Mouse (Mus musculus) forebrain, embryonic 14.5 days (tissue): ENCODE measurements around the gene Mief1. TPM values are rescaled to one million over a fixed set of nuclear protein-coding genes. Genes with fewer than 3 reads are reported as not detected.

ENCODE experiments used
- ATAC-seq: fragments of 200-750 bp; cut with Nextera tagmentation; 2 replicates; pipeline ENCODE4 v1.8.0; 2017; ENCODE audit warnings: mild to moderate bottlenecking, moderate library complexity
- DNase-seq: peaks from one replicate; pipeline ENCODE4 v3.0.0-alpha.2; 2015; ENCODE audit warnings: low spot score
- H3K27ac ChIP-seq: fragments of 300-500 bp; sonication (generic); 2 replicates; pipeline ENCODE4 v1.5.1; 2014; ENCODE audit warnings: low read depth, mild to moderate bottlenecking, control low read depth, low read length, moderate library complexity
- H3K27me3 ChIP-seq: fragments of 300-500 bp; sonication (generic); replicated peaks from 2 replicates; pipeline ENCODE4 v1.6.1; 2014; ENCODE audit warnings: low read length, control low read depth, mixed read lengths; ENCODE audit not compliant: control insufficient read depth, insufficient read depth
- H3K36me3 ChIP-seq: fragments of 300-500 bp; sonication (generic); 2 replicates; pipeline ENCODE4 v1.6.1; 2014; ENCODE audit warnings: low read length, control low read depth; ENCODE audit not compliant: control insufficient read depth, insufficient read depth
- H3K4me1 ChIP-seq: fragments of 300-500 bp; sonication (generic); 2 replicates; pipeline ENCODE4 v1.6.1; 2014; ENCODE audit warnings: antibody characterized with exemption, low read length, control low read depth; ENCODE audit not compliant: control insufficient read depth, insufficient read depth
- H3K4me2 ChIP-seq: fragments of 300-500 bp; sonication (generic); 2 replicates; pipeline ENCODE4 v1.6.1; 2014; ENCODE audit warnings: mild to moderate bottlenecking, control low read depth, low read length
- H3K4me3 ChIP-seq: fragments of 300-500 bp; sonication (generic); 2 replicates; pipeline ENCODE4 v1.5.1; 2014; ENCODE audit warnings: low read depth, low read length, control low read depth
- H3K9ac ChIP-seq: fragments of 300-500 bp; sonication (generic); 2 replicates; pipeline ENCODE4 v1.6.1; 2014; ENCODE audit warnings: mild to moderate bottlenecking, low read length, control low read depth, moderate library complexity
- H3K9me3 ChIP-seq: fragments of 300-500 bp; sonication (generic); replicated peaks from 2 replicates; pipeline ENCODE4 v1.6.1; 2016; ENCODE audit warnings: low read length, control low read depth, mixed read lengths; ENCODE audit not compliant: control insufficient read depth
- WGBS: fragments of 180-500 bp; shearing (Covaris S2); extraction: QIAGEN DNeasy Blood & Tissue Kit; methylation state at CpG from one replicate; pipeline ENCODE4 v1.1.7; 2014; 5-methylcytosine and 5-hydroxymethylcytosine counted together
- polyA plus RNA-seq: library from polyadenylated mRNA; unstranded; fragments of >200 nt; fragmentation: Nextera tagmentation; extraction: Ambion mirVana; gene quantifications from 2 replicates; pipeline ENCODE4 v1.2.1, GENCODE M21; 2014

The Mief1 gene
- polyA plus RNA-seq, 1 experiment from 2014 or later = 28.3 TPM

DNA sequence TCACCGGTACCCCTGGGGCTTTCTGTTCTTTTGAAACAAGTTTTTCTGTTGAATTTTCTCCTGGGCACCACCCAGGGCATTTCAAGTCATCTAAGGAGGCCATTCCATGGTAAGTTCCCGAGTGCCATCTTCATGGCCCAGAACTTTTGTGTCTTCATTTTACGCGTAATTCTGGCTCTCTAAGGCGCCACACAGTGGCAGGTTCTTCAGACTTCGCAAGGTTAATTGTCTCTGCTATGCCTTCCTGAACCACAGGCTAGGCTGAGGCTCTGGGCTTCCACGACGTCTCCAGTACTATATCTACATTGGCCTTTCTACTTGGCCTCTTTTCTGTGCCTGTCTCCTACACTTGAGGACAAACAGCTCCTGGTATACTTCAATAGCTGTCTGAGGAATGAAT, 12.8 kb upstream of the Mief1 start:
- DNase-seq (no peak), ATAC-seq (no peak)
- H3K4me1 ChIP-seq = no peaks in the 10 kb centered on the region
- no peaks in the 10 kb centered on the region for H3K27me3 ChIP-seq
- no peak overlapping the region for H3K27ac ChIP-seq
- no peaks in the 10 kb centered on the region for H3K9me3 ChIP-seq
- 72% methylated on average over 8 of the region's 8 CpGs for WGBS
- H3K4me2 ChIP-seq = no peak overlapping the region
- no peak overlapping the region for H3K9ac ChIP-seq
- H3K4me3 ChIP-seq = no peak overlapping the region
- H3K36me3 ChIP-seq = no peaks in the 10 kb centered on the region

DNA sequence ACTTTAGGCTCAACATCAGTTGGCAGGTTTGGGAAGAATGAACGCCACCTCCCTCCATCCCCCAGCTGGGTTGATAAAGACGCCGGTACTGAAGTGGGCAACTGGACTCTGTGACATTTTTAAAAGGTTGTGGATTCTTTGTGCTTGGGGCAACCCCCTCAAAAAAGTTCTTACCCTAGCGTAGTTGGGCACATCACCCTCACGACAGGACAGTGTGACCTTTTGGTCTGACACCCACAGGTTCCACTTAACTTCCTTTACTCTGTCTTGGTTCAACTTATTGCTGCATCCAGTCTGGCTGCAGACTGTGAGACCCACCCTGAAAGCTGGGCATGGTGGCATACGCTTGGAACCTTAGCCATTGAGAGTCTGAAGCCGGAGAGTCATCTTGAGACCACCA, 10.1 kb upstream of the Mief1 start:
- Histone ChIP-seq H3K36me3 (no peaks in the 10 kb centered on the region), H3K4me2 (no peak overlapping the region), H3K4me1 (no peaks in the 10 kb centered on the region), H3K4me3 (no peak overlapping the region), H3K9ac (no peak overlapping the region), H3K9me3 (no peaks in the 10 kb centered on the region), H3K27ac (no peak overlapping the region), H3K27me3 (no peaks in the 10 kb centered on the region)
- ATAC-seq (no peak), DNase-seq (no peak)
- 92% methylated on average over 7 of the region's 7 CpGs for WGBS

DNA sequence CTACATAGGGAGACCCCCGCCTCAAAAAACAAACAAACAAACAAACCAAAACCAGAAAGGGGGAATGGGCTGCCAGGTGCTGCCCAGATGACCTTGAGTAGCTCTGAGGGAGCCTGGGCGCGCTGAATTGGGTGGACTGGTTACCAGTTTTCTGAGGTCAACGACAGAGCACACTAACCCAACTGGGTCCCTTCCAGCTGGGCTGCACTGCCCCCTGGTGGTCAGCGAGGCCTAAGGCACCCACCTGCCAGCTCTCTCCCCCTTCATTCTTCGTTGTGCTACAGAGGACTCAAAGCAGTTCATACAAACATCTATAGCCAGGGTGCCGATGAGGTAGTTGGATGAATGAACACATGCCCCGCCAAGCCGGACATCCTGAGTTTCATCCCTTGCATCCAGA, 8.6 kb upstream of the Mief1 start:
- peak; percentile 52 for ATAC-seq
- WGBS = 22% methylated on average over 9 of the region's 9 CpGs

DNA sequence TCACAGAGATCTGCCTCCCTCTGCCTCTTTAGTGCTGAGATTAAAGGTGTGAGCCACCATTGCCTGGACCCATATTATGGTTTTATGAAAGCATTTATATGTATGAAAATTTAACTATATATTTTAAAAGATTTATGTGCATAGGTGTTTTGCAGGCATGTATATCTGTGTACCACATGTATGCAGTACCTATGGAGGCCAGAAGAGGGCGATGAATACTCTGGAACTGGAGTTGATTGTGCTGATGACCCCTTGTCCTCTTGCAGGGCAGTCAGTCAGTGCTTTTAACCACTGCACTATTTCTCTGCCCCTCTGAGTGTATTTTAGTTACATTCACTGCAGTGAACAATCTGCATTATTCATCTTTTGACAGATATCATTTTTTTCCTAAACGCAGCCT, 8.0 kb upstream of the Mief1 start:
- no peaks in the 10 kb centered on the region for H3K36me3 ChIP-seq
- no peaks in the 10 kb centered on the region for H3K27me3 ChIP-seq
- no peak for ATAC-seq
- H3K9ac ChIP-seq = no peak overlapping the region
- no peaks in the 10 kb centered on the region for H3K9me3 ChIP-seq
- WGBS = 50% methylated on average over 2 of the region's 2 CpGs
- no peak overlapping the region for H3K4me3 ChIP-seq
- H3K4me1 ChIP-seq = no peaks in the 10 kb centered on the region
- H3K27ac ChIP-seq = no peak overlapping the region
- no peak overlapping the region for H3K4me2 ChIP-seq
- DNase-seq = peak; percentile 55

More for the DNA sequence above, 8.6 kb upstream of the Mief1 start:
- no peaks in the 10 kb centered on the region for H3K9me3 ChIP-seq
- H3K9ac ChIP-seq = no peak overlapping the region
- no peak overlapping the region for H3K4me2 ChIP-seq
- DNase-seq = peak; percentile 60
- H3K27ac ChIP-seq = no peak overlapping the region
- no peaks in the 10 kb centered on the region for H3K27me3 ChIP-seq
- no peak overlapping the region for H3K4me3 ChIP-seq
- H3K36me3 ChIP-seq = no peaks in the 10 kb centered on the region
- H3K4me1 ChIP-seq = no peaks in the 10 kb centered on the region

DNA sequence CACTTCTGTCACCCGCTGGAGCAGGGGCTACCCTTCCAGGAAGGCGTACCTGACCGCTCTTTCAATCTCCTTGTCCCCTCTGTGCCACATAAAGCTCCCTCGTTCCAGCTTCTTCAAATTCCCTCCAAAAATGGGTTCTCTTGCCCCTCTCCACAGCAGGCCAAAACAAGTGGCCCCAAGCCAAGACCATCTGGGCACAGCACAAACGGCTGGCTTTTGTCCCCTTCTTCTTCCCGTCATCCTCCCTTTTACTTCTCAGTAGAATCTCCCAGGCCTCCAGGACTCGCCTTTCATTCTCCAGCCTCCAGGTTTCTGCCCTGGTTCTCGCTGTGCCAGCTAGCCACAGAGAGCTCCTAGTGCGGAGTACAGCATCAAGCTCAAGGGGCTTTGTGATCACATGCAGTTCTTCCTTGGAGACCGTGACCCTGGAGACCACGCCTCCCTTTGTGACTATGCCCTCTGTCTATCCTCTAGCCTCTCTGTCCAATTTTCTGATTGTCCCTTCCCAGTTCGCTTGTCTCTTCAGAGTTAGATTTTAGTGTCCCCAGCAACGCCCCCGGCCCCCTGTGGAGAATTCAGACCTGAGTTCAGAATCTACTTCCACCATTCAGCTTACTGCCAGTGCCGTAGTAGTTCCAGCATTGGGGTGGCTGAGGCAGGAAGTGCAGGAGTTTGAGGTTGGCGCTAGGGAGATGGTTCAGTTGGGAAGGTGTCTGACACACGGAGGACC, 5.6 kb upstream of the Mief1 start:
- Histone ChIP-seq H3K36me3 (no peaks in the 10 kb centered on the region), H3K4me1 (no peaks in the 10 kb centered on the region), H3K4me3 (no peak overlapping the region), H3K4me2 (no peak overlapping the region), H3K27ac (no peak overlapping the region), H3K27me3 (no peaks in the 10 kb centered on the region), H3K9ac (no peak overlapping the region), H3K9me3 (no peaks in the 10 kb centered on the region)
- DNase-seq (peak; percentile 20), ATAC-seq (no peak)
- WGBS = 68% methylated on average over 17 of the region's 17 CpGs

DNA sequence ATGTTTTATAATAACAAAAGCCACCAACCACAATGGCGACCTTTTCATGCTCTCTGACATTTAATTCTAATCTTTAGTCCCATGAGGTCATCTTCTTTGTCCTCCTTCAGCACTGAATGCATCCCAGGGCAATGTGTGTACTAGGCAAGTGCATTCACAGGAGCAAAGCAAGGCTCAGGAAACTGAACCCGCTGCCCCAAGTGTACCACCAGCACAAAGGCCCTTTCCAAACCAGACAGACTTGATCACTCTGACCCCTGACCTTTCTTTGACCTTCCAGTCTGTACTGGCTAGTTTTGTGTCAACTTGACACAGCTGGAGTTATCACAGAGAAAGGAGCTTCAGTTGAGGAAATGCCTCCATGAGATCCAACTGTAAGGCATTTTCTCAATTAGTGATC, 1.5 kb upstream of the Mief1 start:
- ATAC-seq (no peak), DNase-seq (no peak)
- H3K27ac ChIP-seq = no peak overlapping the region
- no peaks in the 10 kb centered on the region for H3K9me3 ChIP-seq
- whole genome bisulfite sequencing = 45% methylated on average over 2 of the region's 2 CpGs
- no peak overlapping the region for H3K4me2 ChIP-seq
- H3K36me3 ChIP-seq = peaks cover 18% of the 10 kb centered on the region
- H3K9ac ChIP-seq = no peak overlapping the region
- H3K4me1 ChIP-seq = peaks cover 5% of the 10 kb centered on the region; the same call in 1 of the 2 replicates
- H3K27me3 ChIP-seq = no peaks in the 10 kb centered on the region
- no peak overlapping the region for H3K4me3 ChIP-seq

DNA sequence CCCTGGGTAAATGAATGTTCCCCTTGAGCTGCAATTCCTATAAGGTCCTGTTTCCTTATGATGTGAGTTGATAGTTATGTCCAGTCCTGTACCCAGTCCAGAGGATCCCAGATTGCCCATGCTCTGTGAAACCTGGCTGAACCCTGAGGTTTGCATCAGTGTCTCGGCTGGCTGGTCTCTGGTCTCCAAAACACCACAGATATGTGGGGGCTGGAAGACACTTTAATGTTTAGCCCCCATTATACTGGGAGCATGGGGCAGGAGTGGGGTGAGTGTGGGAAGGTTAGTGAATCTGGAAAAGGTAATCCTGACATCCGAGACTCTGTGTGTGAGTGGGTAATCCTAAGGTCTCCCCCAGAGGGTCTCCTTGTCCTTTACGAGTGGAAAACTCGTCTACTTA, 765 bp upstream of the Mief1 start:
- peaks cover 5% of the 10 kb centered on the region; the same call in 1 of the 2 replicates for H3K4me1 ChIP-seq
- no peak overlapping the region; the same call in 1 of the 2 replicates for H3K27ac ChIP-seq
- peak overlapping the region; percentile 94; the same call in 1 of the 2 replicates for H3K4me2 ChIP-seq
- no peak for ATAC-seq
- peak overlapping the region; percentile 54; the same call in 1 of the 2 replicates for H3K9ac ChIP-seq
- no peak for DNase-seq
- H3K27me3 ChIP-seq = no peaks in the 10 kb centered on the region
- 65% methylated on average over 4 of the region's 4 CpGs for WGBS
- peaks cover 23% of the 10 kb centered on the region for H3K36me3 ChIP-seq
- H3K4me3 ChIP-seq = peak overlapping the region; percentile 90; the same call in 1 of the 2 replicates
- H3K9me3 ChIP-seq = no peaks in the 10 kb centered on the region

DNA sequence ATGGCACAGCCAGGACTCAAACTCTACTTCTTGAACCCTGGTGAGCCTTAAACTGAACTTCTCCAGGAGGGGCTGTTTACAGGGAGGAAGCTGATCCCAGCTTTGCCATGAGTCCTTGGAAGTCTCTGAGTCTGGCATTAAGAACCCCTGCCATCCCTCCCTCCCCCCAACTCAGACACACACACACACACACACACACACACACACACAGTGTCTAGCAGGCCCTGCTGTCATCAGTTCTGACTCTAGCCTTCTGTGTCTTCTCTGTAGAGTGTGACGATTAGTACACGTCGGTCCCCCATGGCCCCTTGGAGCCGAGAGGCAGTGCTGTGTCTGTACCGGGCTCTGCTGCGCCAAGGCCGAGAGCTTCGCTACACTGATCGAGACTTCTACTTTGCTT, 1.7 kb downstream of the Mief1 start, which contains the start of gene AC140267.1:
AC140267.1 (plus strand) TSS at position 301 of the 400 bp plus-strand sequence.
- H3K27me3 ChIP-seq = no peaks in the 10 kb centered on the region
- H3K4me1 ChIP-seq = peaks cover 5% of the 10 kb centered on the region; the same call in 1 of the 2 replicates
- no peaks in the 10 kb centered on the region for H3K9me3 ChIP-seq
- no peak within 1 kb of the TSS for H3K27ac ChIP-seq
- DNase-seq (no peak), ATAC-seq (no peak)
- peaks cover 41% of the 10 kb centered on the region for H3K36me3 ChIP-seq
- WGBS = 94% methylated on average over 9 of the region's 9 CpGs
- peak within 1 kb of the TSS; percentile 94 for H3K4me2 ChIP-seq
- peak within 1 kb of the TSS; percentile 87 for H3K9ac ChIP-seq
- H3K4me3 ChIP-seq = peak within 1 kb of the TSS; percentile 90

DNA sequence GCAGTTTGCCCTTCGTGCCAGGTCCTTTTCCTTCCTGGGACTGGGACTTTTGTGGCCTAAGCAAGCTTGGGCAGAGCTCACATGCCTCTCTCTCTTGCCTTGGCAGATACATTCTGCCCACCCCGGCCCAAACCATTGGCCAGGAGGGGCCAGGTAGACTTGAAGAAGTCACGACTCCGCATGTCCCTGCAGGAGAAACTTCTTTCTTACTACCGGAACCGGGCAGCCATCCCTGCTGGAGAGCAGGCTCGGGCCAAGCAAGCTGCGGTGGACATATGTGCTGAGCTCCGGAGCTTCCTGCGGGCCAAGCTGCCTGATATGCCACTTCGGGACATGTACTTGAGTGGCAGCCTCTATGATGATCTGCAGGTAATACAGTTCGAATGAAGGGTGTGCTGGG, 14.3 kb downstream of the Mief1 start:
- Histone ChIP-seq H3K9me3 (no peaks in the 10 kb centered on the region), H3K9ac (no peak overlapping the region), H3K36me3 (peaks cover 80% of the 10 kb centered on the region), H3K27me3 (no peaks in the 10 kb centered on the region), H3K4me1 (no peaks in the 10 kb centered on the region), H3K4me2 (no peak overlapping the region), H3K27ac (no peak overlapping the region), H3K4me3 (no peak overlapping the region)
- ATAC-seq (no peak), DNase-seq (no peak)
- 95% methylated on average over 12 of the region's 12 CpGs for WGBS
